Mouse (Mus musculus) heart, embryonic 11.5 days (tissue): ENCODE measurements at regions not wholly inside any gene's neighbourhood (a gene's known extent, or its start where the extent isn't known, plus 50 kb on each side); places are given as distances from the start of the nearest gene placed in this dataset.

Experiments
- ATAC-seq: fragments of 200-750 bp; cut with Nextera tagmentation; replicated peaks from 2 replicates; pipeline ENCODE4 v1.8.0; 2017; ENCODE audit warnings: moderate library complexity; ENCODE audit not compliant: insufficient number of reproducible peaks, low FRiP score, low TSS enrichment
- H3K27ac ChIP-seq: fragments of 300-500 bp; sonication (generic); 2 replicates; pipeline ENCODE4 v1.5.1; 2014; ENCODE audit warnings: mild to moderate bottlenecking, low read depth, low read length
- H3K27me3 ChIP-seq: fragments of 300-500 bp; sonication (generic); 2 replicates; pipeline ENCODE4 v1.6.1; 2014; ENCODE audit warnings: mild to moderate bottlenecking, low read length, mixed read lengths; ENCODE audit not compliant: control insufficient read depth, insufficient read depth
- H3K36me3 ChIP-seq: fragments of 300-500 bp; sonication (generic); 2 replicates; pipeline ENCODE4 v1.6.1; 2014; ENCODE audit warnings: mild to moderate bottlenecking, low read length, moderate library complexity, mixed read lengths; ENCODE audit not compliant: control insufficient read depth, insufficient read depth
- H3K4me1 ChIP-seq: fragments of 300-500 bp; sonication (generic); 2 replicates; pipeline ENCODE4 v1.6.1; 2014; ENCODE audit warnings: low read length; ENCODE audit not compliant: control insufficient read depth, insufficient read depth
- H3K4me2 ChIP-seq: fragments of 300-500 bp; sonication (generic); 2 replicates; pipeline ENCODE4 v1.6.1; 2014; ENCODE audit warnings: mild to moderate bottlenecking, moderate library complexity
- H3K4me3 ChIP-seq: fragments of 300-500 bp; sonication (generic); 2 replicates; pipeline ENCODE4 v1.5.1; 2014; ENCODE audit warnings: low read depth, low read length
- H3K9ac ChIP-seq: fragments of 300-500 bp; sonication (generic); 2 replicates; pipeline ENCODE4 v1.6.1; 2014; ENCODE audit warnings: mild to moderate bottlenecking, low read depth, low read length, moderate library complexity
- H3K9me3 ChIP-seq: fragments of 300-500 bp; sonication (generic); replicated peaks from 2 replicates; pipeline ENCODE4 v1.6.1; 2016; ENCODE audit warnings: low read length; ENCODE audit not compliant: control insufficient read depth
- WGBS: fragments of 180-500 bp; shearing (Covaris S2); extraction: QIAGEN DNeasy Blood & Tissue Kit; methylation state at CpG from one replicate; pipeline ENCODE4 v1.1.7; 2014; ENCODE audit not compliant: insufficient replicate concordance; 5-methylcytosine and 5-hydroxymethylcytosine counted together

- H3K4me1 ChIP-seq, result peaks cover 46% of the 10 kb centered on the region
- WGBS, result 73% methylated on average over 10 of the region's 10 CpGs
- H3K9ac ChIP-seq, result no peak overlapping the region
These were observed 124.0 kb upstream of the Klf14 start for GRCm38 (mm10) chr6:31082613-31083470.

DNA sequence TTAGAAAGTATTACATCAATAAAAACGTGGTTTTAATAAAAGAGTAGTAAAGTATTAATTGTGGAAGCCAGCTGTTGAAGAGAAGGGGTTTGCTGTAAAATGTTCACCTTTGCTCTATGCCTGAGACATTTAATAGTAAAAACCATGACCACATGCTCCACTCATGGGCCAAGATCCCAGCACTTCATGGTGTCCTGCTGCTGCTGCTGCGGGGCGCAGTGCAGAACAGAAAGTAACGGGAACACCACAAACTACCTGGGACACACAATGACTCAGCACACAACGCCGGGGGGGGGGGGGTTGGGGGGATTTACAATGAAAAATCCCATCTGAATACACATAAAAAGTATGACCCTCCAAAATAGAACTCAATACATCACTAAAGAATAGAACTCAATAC, 124.8 kb upstream of the Klf14 start:
- no peak overlapping the region for H3K4me3 ChIP-seq
- 85% methylated on average over 6 of the region's 6 CpGs for WGBS
- H3K9me3 ChIP-seq, result no peaks in the 10 kb centered on the region
- H3K27ac ChIP-seq, result no peak overlapping the region
- no peaks in the 10 kb centered on the region for H3K36me3 ChIP-seq
- H3K4me2 ChIP-seq, result no peak overlapping the region
- peaks cover 44% of the 10 kb centered on the region for H3K4me1 ChIP-seq
- no peak overlapping the region for H3K9ac ChIP-seq
- ATAC-seq, result no peak
- H3K27me3 ChIP-seq, result no peaks in the 10 kb centered on the region

More at GRCm38 (mm10) chr6:31082613-31083470, 124.0 kb upstream of the Klf14 start:
- ATAC-seq, result no peak
- Histone ChIP-seq H3K36me3 (no peaks in the 10 kb centered on the region), H3K9me3 (no peaks in the 10 kb centered on the region), H3K4me2 (no peak overlapping the region), H3K27ac (peak overlapping the region; percentile 66; the same call in 1 of the 2 replicates), H3K27me3 (no peaks in the 10 kb centered on the region), H3K4me3 (no peak overlapping the region)

DNA sequence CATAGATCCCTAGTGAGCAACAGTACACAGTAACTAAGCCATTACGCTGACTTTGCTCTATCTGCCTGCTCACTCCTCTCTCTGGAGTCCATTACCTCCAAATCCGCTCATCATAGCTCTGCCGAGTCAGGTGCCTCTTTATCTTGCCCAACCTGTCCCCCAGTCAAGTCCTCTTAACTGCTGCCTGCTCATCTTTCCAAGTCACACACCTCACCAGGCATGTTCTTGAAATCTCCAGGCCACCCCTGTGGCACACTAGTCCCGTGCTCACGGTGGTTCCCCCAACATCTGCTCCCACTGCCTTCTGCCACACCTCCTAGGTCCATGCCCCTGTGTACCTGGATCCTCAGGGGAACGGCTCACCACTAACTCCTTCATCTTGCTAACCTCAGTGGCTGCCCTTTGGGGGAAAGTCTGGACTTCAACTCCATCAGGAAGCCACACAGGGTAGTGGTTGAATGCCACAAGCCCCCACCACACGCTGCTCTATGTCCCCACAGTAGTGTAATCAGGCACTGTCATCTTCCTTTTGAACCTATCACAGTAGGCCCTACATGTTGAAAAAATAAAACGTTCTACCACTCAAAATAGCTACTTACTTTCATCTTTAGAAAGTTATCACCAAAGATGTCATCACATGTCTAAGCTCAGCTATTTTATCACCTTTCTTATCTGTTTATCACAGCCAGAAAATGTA, 126.3 kb upstream of the Klf14 start:
- H3K27ac ChIP-seq, result no peak overlapping the region
- ATAC-seq, result no peak
- no peaks in the 10 kb centered on the region for H3K27me3 ChIP-seq
- no peaks in the 10 kb centered on the region for H3K9me3 ChIP-seq
- H3K4me1 ChIP-seq, result peaks cover 41% of the 10 kb centered on the region
- H3K4me3 ChIP-seq, result no peak overlapping the region
- H3K4me2 ChIP-seq, result no peak overlapping the region
- H3K36me3 ChIP-seq, result no peaks in the 10 kb centered on the region
- 60% methylated on average over 8 of the region's 8 CpGs for WGBS
- H3K9ac ChIP-seq, result no peak overlapping the region

DNA sequence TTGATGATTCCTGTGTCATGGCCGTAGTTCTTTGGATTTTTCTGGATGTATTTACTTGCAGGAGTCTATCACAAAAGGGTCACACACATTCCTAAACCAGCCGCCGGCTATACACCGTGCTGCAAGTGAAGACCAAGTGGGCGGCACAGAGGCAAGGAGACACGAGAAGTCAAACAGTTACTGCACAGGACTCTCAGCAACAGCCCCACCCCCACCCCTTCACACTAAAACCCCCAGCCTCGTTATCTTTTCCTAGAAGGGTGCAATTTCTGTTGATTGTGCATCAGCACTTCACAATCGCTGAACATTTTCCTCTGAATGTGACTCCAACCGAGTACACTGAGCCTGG, 126.9 kb upstream of the Klf14 start:
- Histone ChIP-seq H3K4me3 (no peak overlapping the region), H3K4me2 (no peak overlapping the region), H3K9me3 (no peaks in the 10 kb centered on the region), H3K9ac (no peak overlapping the region), H3K4me1 (peaks cover 41% of the 10 kb centered on the region), H3K27me3 (no peaks in the 10 kb centered on the region), H3K27ac (no peak overlapping the region), H3K36me3 (no peaks in the 10 kb centered on the region)
- 31% methylated on average over 9 of the region's 9 CpGs for WGBS
- ATAC-seq, result no peak

GRCm38 (mm10) chr6:31086283-31086682, 127.4 kb upstream of the Klf14 start:
- H3K9ac ChIP-seq, result no peak overlapping the region
- H3K27me3 ChIP-seq, result no peaks in the 10 kb centered on the region
- no peaks in the 10 kb centered on the region for H3K9me3 ChIP-seq
- 78% methylated on average over 5 of the region's 5 CpGs for WGBS
- ATAC-seq, result no peak
- no peak overlapping the region for H3K4me2 ChIP-seq
- no peaks in the 10 kb centered on the region for H3K36me3 ChIP-seq
- H3K4me1 ChIP-seq, result peaks cover 38% of the 10 kb centered on the region
- no peak overlapping the region for H3K27ac ChIP-seq
- no peak overlapping the region for H3K4me3 ChIP-seq

DNA sequence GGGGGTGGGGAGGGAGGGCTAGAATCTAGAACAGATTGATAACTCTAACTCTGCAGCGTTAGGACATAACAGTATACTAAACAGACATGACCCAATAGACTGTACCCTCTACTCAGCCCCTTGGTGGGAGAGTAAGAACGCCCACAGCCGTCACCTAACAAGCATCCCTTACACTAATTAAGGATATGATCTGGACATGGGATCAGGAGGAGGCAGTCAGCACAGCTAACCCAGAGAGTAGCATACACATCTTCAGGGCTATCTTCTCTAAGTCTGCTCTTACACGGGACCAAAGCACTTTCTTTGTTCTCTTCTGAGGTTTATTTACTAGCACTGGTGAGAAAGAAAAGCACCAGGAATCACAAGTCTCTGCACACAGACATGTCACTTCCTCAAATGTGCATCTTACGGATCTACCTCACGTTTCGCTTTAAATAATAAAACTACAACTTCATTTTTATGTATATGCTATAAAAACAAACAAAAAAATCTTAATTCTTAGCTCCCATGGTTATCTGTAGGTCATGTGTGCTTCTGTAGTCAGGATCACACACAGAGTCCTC, 128.0 kb upstream of the Klf14 start:
- Histone ChIP-seq H3K27ac (no peak overlapping the region), H3K4me3 (no peak overlapping the region), H3K9me3 (no peaks in the 10 kb centered on the region), H3K36me3 (no peaks in the 10 kb centered on the region), H3K4me1 (peaks cover 33% of the 10 kb centered on the region), H3K4me2 (no peak overlapping the region), H3K27me3 (no peaks in the 10 kb centered on the region), H3K9ac (no peak overlapping the region)
- no peak for ATAC-seq
- 70% methylated on average over 7 of the region's 7 CpGs for WGBS

DNA sequence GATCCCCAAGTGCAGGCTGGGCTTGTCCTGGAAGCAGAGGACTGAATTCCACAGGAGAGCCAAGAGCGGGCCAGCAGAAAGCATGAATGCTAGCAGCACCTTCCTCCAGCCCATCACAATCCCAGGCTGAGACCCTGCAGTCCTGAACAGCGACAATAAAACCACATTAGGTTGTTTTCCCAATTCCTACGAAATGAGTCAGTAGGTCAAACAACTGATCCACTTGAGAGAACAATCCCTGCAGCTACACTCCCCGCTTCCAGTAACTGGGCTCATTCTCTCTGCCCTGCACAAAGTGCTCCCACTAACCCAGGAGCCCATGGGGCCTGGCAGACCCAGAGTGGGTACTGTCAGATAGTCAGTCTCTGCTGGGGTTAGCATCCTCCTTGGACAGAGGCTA, 128.6 kb upstream of the Klf14 start:
- Histone ChIP-seq H3K9me3 (no peaks in the 10 kb centered on the region), H3K27ac (no peak overlapping the region), H3K27me3 (no peaks in the 10 kb centered on the region), H3K4me1 (peaks cover 27% of the 10 kb centered on the region), H3K4me2 (no peak overlapping the region), H3K36me3 (no peaks in the 10 kb centered on the region), H3K9ac (no peak overlapping the region), H3K4me3 (no peak overlapping the region)
- WGBS, result 56% methylated on average over 4 of the region's 4 CpGs
- ATAC-seq, result no peak

GRCm38 (mm10) chr6:31088147-31088972, 129.5 kb upstream of the Klf14 start:
- ATAC-seq, result no peak
- H3K27ac ChIP-seq, result no peak overlapping the region
- H3K9me3 ChIP-seq, result no peaks in the 10 kb centered on the region
- H3K36me3 ChIP-seq, result no peaks in the 10 kb centered on the region
- peaks cover 21% of the 10 kb centered on the region for H3K4me1 ChIP-seq
- H3K9ac ChIP-seq, result no peak overlapping the region
- H3K4me2 ChIP-seq, result peak overlapping the region; percentile 41
- H3K4me3 ChIP-seq, result no peak overlapping the region
- H3K27me3 ChIP-seq, result no peaks in the 10 kb centered on the region
- 42% methylated on average over 18 of the region's 18 CpGs for WGBS
